Mouse (Mus musculus) hematopoietic stem cell, adult 5-6 weeks (primary cell): ENCODE results near the gene Myct1. TPM values are rescaled to one million over a fixed set of nuclear protein-coding genes. Genes with fewer than 3 reads are reported as not detected.

Experiments
- ATAC-seq, 2 experiments: fragments of 125-278 bp in 1 of 2; replicated peaks in 1 of 2; 2 replicates each; pipeline ENCODE4 v1.8.0; 2016 to 2017; ENCODE audit warnings: inconsistent platforms in 2 of 2, mild to moderate bottlenecking in 2 of 2, moderate number of reproducible peaks in 2 of 2, low read depth in 1 of 2, moderate TSS enrichment in 1 of 2; ENCODE audit not compliant: low FRiP score in 2 of 2, poor library complexity in 2 of 2, severe bottlenecking in 2 of 2, insufficient read depth in 1 of 2, low TSS enrichment in 1 of 2
- total RNA-seq: library from RNA; stranded (forward); fragments of 172-1452, 232-1000 nt; gene quantifications from 2 replicates; pipeline ENCODE4 v1.2.3, GENCODE M21; 2017

The Myct1 gene
- 47.3 and 60.7 TPM in 2 replicates for total RNA-seq

DNA sequence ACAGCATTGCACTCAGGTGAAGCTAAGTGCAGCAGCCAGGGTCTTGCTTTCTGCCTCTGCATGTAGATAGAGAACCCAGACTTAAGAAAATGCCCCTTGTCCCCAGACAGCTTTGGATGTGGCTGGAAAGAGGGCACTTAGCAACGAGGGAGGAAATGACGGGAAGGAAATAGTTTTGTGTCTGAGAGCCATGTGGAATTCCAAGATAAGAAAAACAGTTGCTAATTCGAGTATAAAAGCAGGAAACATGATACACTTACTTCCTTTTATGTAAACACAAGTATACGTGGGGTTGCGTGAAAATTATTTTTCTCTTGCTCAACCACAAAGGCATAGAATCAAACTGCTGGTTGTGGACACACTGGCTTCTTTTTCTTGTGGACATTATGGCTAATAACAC is at the start of gene Myct1:
Myct1 (plus strand) TSS at position 312 of the 400 bp plus-strand sequence.
- ATAC-seq = peak; percentile 83

DNA sequence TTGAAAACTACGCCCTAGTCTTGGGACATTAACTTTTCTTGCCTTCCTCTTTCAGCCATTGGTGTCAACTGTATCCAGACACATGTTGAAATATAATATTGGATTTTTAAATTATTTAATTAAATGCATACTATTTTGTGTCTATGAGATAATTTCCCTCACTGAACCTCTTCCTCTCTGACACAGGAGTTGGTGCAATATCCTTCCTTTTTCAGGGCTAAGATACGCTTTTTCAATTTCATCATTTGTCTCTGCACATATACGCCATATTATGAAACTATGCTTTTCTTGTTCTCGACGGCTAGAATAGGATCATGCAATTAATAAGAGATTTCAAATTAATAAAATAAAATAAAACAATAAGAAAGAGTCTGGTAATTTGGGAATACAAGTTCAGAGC is 47.1 kb upstream of the Myct1 start:
- no peak for ATAC-seq

DNA sequence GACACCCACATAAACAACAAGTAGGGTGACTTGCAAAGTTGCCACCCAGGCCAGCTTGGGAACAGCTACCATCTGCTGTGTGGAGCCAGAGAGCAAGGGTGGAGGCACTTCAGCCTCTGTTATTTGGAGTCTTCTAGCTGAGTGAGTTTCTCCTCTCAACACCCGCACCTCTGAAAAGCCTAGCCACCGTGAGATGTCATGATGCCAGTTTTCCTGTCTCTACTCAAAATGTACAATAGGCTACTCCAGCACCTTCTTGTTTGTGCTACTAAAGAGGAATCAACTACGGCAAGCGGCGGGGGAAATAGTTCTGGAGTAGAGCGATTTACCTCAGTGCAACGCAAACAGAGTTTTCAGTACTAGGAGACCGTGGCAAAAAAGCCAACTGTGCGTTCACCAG is 45.8 kb upstream of the Myct1 start:
- ATAC-seq = no peak

DNA sequence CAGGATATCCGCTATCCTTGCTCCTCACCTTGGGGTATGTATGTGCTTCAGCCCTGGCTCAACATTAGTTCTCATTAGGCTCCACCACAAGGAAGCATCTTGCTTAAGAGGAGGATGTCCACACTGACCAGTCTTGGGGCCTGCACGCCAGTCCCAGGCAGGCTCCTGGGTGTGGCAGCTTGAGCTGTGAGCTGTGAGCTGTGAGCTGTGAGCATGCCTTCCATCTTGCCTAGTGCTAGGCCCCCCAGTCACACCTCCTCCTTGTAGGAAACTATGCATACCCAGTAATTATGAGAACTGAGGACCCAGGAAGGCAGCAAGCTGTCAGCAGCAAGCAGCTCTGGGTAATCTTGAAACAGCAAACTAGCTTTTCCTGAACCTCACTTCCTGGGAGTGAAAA is 44.9 kb upstream of the Myct1 start:
- peak; percentile 9 to 25; a peak in 1 of 4 replicates for ATAC-seq

DNA sequence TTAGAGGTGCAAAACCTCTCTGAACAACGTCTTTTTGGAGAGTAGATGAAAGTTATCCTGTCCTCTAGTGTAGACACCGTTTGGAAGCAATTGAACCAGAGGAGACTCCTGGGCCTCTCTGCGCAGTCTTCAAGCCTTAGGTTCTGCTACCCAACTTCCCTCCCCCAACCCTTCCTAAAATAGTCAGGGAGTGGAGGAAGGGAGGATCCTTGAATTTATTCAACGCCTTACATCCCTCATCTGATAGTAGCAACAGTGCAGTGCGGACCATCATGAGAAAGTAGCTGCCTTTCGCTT is 43.8 kb upstream of the Myct1 start:
- no peak for ATAC-seq

DNA sequence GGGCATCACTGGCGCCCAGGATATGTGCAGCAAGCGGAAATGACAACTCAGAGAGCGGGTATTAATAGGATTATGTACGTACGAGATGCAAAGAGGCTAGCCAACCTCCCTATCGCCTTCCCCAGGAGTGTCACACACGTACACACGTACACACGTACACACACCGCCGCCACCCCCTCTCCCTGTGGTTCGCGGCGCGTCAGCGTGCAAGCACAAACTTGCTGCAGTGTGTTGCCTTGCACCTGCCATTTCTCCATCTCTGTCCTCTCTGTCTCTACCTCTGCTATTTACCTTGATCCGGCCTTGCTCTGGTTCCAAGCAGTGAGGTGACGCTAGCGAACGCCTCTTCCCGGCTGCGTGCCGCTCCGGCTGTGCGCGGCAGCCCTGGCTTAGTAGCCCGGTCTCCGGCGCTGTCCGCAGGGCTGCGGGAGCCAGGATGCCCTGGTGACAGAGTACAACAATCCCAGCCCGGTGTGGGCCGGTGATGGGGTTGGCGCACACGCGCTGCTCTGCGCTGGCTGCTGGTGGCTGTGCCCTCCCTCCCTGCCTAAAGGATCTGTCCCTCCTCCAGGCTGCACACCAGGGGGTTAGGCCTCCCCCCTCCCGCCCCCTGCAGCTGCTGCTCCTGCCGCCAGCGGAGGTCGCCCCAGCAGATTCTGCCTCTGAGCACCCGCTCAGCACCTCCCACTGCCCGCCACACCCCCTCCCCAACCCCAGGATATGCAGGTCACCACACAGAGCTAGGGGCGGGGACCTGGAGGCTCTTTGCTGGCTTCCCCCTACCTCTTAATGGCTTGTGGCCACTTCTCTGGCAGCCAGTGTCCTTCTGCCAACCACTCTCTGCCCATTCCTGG is 43.2 kb upstream of the Myct1 start:
- ATAC-seq = peak; percentile 77 to 78

DNA sequence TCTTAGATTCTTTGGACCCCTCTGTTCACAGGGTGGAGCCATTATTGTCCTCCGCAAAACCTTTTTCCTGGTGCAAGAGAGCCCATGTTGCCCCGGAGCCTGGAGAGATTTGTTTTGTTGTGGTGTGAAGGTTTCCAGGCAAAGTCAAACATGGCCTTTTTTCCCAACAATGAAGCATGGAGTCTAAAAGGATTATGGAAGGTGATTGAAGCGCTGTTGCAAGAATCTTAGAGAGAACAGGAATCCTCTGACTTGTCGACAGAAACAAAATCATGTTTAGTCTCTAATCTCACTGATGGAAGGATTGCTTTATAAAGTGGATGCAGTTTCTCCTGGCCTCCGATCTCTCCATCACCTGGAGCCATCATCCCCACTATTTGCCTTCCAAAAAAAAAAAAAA is 42.2 kb upstream of the Myct1 start, which contains the start of gene Syne1:
Syne1 (minus strand) TSS at position 101 of the 400 bp plus-strand sequence.
- ATAC-seq = no peak

DNA sequence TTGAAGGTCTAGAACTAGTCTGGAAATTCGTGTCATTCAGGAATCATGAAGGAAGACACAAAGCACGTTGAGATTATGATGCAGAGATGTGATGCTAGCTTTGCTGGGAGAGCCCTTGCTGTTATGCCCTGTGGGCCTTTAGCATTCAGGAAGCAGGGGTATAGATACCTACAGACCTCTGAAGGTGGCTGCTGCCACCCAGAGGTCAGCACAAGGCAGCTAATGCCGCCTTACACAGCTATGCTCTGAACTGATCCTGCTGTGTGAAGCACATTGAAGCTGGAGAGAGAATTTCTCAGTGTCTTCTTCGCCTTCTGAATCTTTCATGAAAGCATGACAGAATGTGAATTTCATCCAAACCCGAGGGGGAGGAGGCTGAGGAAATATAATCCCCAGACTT is 38.6 kb upstream of the Myct1 start:
- ATAC-seq = peak; percentile 42 to 67; a peak in 2 of 4 replicates

DNA sequence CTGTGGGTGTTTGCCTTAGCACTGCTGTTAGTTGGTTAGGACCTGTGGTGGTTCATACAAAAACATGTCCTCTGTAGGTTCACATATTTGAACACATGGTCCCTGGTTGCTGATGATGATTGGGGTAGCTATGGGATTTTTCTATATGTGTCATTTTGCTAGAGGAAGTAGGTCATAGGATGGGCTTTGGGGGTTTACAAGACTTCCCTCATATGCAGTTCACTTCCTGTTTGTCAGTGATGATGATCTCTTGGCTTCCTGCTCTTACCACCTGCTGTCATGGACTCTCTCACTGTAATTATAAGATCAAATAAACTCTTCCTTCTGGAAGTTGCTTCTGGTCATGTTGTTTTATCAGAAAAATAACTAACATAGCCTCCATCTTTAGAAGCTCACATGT is 34.8 kb upstream of the Myct1 start:
- peak in 1 of 2 experiments; percentile 39; a peak in 1 of 4 replicates for ATAC-seq

DNA sequence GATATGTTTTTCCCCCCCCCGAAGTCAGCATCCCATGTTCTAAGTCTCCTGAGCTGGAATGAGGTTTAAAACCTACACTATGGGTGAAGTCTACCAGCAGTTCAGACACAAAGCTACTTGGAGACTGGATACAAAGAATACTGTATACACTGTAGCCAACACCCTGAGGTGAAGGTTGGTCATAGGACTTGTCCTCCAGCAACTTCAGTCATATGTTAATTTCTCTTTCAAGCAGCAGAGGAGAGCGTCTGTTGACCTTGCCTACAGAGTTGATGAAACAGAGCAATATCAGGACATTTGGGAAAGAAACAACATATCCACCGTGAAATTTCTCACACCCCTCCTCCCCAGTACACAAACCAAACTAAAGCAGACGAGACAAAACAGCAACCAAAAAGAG is 33.0 kb upstream of the Myct1 start:
- no peak for ATAC-seq

DNA sequence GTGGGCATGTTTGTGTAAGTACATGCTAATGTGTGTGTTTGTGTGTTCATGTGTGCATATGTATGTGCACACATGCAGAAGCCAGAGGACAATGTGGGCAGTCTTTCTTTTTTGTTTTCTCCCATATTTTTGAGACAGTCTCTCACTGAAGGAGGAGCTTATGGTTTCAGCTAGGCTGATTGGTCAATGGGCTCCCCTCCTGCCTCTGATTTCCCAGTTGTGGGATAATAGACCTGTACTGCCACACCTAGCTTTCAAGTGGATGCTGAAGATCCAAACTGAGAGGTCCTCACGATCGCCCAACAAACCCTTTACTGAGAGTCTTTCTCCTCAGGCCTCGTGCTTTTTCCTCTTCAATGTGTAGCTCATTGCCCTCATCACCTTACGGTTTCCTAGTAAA is 31.9 kb upstream of the Myct1 start:
- no peak for ATAC-seq

DNA sequence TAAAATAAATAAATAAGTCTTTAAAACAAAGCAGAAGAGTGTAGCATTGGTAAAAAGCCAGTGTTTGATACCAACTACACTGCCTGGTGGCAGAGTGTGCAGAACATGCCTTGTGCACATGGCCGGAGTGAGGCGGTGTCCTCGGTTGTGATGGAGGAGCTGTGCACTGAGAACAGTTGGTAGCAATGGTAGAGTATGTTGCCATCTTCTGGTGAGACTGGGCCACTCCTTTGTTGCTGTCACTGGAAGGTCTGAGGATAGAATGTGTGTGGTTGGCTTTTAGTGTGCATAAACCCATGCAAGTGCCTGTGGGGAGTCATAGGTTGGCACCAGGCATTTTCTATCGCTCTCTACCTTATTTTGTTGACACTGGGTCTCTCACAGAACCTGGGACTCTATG is 24.6 kb upstream of the Myct1 start:
- no peak for ATAC-seq

DNA sequence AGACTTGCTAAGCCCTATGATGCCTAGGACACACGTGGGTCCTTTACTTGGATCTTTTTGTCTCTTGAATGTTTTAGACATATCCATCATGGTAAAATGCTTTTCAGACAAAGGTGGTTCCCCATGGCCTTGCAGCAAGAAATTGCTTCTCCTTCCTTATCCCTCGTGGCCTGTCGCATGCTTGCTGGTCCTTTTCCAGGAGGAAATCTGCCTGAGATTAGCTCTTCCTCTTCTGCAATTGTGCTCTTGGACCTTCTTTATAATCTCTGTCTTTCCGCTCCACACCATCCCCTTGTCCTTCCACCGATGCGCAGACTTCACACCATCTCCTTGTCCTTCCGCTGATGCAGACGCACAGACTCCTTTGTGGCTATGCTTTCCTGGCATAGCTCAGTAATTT is 23.5 kb upstream of the Myct1 start:
- no peak for ATAC-seq

DNA sequence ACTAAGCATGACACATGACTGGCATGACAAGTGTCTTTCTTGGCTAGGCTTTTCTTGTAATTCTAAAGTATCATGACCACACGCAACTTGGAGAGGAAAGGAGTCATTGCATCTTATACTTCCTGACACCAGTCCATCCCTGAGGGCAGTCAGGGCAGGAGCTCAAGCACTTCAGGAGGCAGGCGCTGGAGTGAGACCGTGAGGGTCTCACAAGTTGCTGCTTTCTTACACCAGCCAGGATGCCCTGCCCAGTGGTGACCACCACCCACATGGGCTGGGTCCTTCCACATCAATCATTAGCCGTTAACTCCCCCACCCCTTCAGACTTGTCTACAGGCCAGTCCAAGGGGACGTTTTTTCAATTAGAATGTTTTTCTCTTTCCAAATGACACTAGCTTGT is 22.2 kb upstream of the Myct1 start:
- no peak for ATAC-seq

DNA sequence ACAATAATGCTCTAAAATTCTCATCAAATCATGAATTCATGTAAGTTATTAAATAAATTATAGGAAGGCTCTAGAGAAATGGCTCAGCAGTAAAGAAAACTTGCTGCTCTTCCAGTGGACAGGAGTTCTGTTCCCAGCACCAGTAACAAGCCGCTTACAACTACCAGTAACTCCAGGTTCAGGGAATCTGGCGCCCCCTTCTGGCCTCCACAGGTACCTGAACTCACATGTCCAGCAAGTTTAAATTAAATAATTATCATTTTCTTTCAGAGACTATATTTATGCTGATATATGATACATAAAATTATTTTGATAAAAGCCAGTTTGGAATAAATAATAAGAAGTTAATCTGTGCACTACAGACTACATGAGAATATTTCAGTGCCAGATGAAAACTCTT is 20.2 kb upstream of the Myct1 start:
- ATAC-seq = no peak

DNA sequence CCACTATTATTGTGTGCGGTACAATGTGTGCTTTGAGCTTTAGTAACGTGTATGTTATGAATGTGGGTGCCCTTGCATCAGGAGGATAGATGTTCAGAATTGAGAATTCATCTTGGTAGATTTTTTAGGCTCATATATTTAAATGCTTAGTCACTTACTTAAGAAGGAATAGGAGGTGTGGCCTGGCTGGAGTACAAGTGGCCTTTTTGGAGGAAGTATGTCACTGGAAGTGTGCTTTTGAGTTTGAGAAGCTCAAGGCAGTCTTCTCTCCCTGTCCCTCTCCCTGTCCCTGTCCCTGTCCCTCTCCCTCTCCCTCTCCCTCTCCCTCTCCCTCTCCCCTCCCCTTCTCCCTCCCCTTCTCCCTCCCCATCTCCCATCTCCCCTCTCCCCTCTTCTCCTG is 2.5 kb upstream of the Myct1 start:
- ATAC-seq = no peak

DNA sequence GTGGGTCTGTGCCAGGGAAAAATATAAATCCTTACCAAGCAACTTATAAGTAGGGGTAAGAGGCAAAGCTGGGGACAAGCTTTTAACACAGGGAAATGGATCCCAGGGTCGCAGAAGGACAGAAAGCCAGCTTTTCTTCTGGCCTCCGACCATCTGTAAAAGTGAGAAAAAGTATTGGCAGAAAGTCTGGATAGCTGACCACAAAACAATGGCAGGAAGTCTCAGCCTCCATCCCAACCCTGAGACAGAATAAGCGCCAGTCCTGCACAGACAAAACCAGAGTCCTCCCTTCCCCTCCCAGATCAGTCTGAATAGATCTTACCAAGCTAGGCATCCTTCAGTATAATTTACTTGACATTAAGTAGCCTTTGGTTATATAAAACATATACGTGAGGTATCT is 1.6 kb upstream of the Myct1 start:
- ATAC-seq = no peak

DNA sequence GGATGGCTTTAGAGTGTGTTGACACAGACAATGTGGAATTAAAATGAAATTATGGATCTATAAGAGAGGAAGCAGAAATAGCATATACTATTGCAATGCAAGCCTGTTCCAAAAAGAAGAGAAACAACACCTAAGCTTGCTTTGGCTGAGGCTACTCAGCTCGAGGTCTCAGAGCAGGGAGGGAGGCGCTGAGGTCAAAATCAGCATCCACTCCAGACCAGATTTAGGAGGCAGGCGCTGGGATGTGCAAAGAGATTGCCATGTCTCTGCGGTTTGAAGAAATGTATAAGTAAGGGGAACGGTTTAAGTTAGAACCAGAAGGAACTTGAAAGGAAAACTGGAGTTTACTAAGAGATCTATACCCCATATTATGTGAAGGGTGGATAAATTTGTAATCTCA is 882 bp downstream of the Myct1 start:
- ATAC-seq = peak; percentile 12 to 27; a peak in 1 of 4 replicates

DNA sequence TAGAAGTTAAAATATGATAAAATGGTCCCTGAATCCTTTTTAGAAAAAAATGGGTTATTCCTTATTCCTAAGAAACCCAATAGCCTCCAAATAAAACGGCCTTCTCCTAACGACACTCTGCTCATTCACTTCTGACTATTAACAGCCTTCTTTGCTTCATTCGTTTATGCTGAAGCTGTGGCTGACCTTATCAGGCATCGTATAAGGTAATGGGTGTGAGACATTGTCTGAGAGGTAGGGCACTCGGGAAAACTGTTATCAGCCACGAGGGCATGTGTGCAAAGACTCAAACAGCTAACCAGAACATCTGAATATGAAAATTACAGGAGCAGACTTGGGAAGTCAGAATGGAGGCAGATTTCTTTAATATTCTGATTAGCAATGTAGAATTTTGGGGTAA is 3.0 kb downstream of the Myct1 start:
- ATAC-seq = no peak
